Mouse (Mus musculus) ES-Bruce4 (cell line): ENCODE results near the gene Wnk2. TPM values are rescaled to one million over a fixed set of nuclear protein-coding genes. Genes with fewer than 3 reads are reported as not detected.

Experiments
- H3K27ac ChIP-seq: 2 replicates; pipeline ENCODE4 v1.5.1; 2012; ENCODE audit warnings: low read length, inconsistent platforms; ENCODE audit not compliant: insufficient read depth
- H3K27me3 ChIP-seq: 2 replicates; pipeline ENCODE4 v1.6.1; 2012; ENCODE audit warnings: mild to moderate bottlenecking, low read length, inconsistent platforms; ENCODE audit not compliant: control insufficient read depth, poor library complexity, insufficient read depth, severe bottlenecking
- H3K36me3 ChIP-seq: 2 replicates; pipeline ENCODE4 v1.6.1; 2012; ENCODE audit warnings: inconsistent platforms, mild to moderate bottlenecking, low read length, moderate library complexity; ENCODE audit not compliant: control insufficient read depth, poor library complexity, insufficient read depth, severe bottlenecking
- H3K4me1 ChIP-seq: one replicate; pipeline ENCODE4 v1.8.1; 2011; ENCODE audit warnings: low read length; ENCODE audit not compliant: control insufficient read depth, insufficient read depth
- H3K4me3 ChIP-seq: 2 replicates; pipeline ENCODE4 v1.5.1; 2011; ENCODE audit warnings: low read depth, mild to moderate bottlenecking, low read length
- H3K9ac ChIP-seq: 2 replicates; pipeline ENCODE4 v1.6.1; 2012; ENCODE audit warnings: low read depth, mild to moderate bottlenecking, inconsistent platforms; ENCODE audit not compliant: poor library complexity, severe bottlenecking
- H3K9me3 ChIP-seq: replicated peaks from 2 replicates; pipeline ENCODE4 v1.6.1; 2012; ENCODE audit warnings: mild to moderate bottlenecking, low read length, inconsistent platforms; ENCODE audit not compliant: control insufficient read depth, poor library complexity, insufficient read depth, severe bottlenecking
- CTCF ChIP-seq: IDR thresholded peaks from one replicate; pipeline ENCODE4 v1.8.1; 2011; ENCODE audit warnings: low read depth, low read length
- EP300 ChIP-seq: IDR thresholded peaks from 2 replicates; pipeline ENCODE4 v1.6.1; 2011; ENCODE audit warnings: low read depth, low read length; ENCODE audit not compliant: insufficient read depth
- POLR2A ChIP-seq: IDR thresholded peaks from one replicate; pipeline ENCODE4 v1.8.1; 2011; ENCODE audit warnings: low read length; ENCODE audit not compliant: insufficient read depth
- polyA plus RNA-seq: library from polyadenylated mRNA; stranded (reverse); fragments of >200 nt; gene quantifications from 2 replicates; pipeline ENCODE4 v1.2.4, GENCODE M21; 2011; ENCODE audit warnings: low read depth; ENCODE audit not compliant: missing spikeins, insufficient read depth, insufficient read length

The Wnk2 gene
- polyA plus RNA-seq, 1 experiment = 7.9 TPM

- no peaks in the 10 kb centered on the region for H3K36me3 ChIP-seq
Observed at GRCm38 (mm10) chr13:49090176-49090575, 57.6 kb downstream of the Wnk2 start.

GRCm38 (mm10) chr13:49088874-49089273, 58.9 kb downstream of the Wnk2 start:
- TF ChIP-seq POLR2A = no peak
- no peak overlapping the region for H3K4me3 ChIP-seq
- H3K36me3 ChIP-seq = no peaks in the 10 kb centered on the region
- H3K27ac ChIP-seq = no peak overlapping the region
- H3K27me3 ChIP-seq = no peaks in the 10 kb centered on the region
- H3K9me3 ChIP-seq = no peaks in the 10 kb centered on the region
- no peak overlapping the region for H3K9ac ChIP-seq
- no peaks in the 10 kb centered on the region for H3K4me1 ChIP-seq

More at GRCm38 (mm10) chr13:49090176-49090575, 57.6 kb downstream of the Wnk2 start:
- H3K9me3 ChIP-seq = no peaks in the 10 kb centered on the region
- H3K9ac ChIP-seq = no peak overlapping the region
- no peaks in the 10 kb centered on the region for H3K27me3 ChIP-seq
- no peak overlapping the region for H3K27ac ChIP-seq
- no peaks in the 10 kb centered on the region for H3K4me1 ChIP-seq
- no peak for TF ChIP-seq EP300
- no peak for TF ChIP-seq POLR2A
- TF ChIP-seq CTCF = no peak
- H3K4me3 ChIP-seq = no peak overlapping the region

GRCm38 (mm10) chr13:49087420-49087819, 60.4 kb downstream of the Wnk2 start:
- Histone ChIP-seq H3K4me3 (no peak overlapping the region), H3K36me3 (no peaks in the 10 kb centered on the region), H3K4me1 (no peaks in the 10 kb centered on the region), H3K27me3 (no peaks in the 10 kb centered on the region), H3K9ac (no peak overlapping the region), H3K9me3 (no peaks in the 10 kb centered on the region), H3K27ac (no peak overlapping the region)
- TF ChIP-seq EP300 (no peak), CTCF (no peak), POLR2A (no peak)

DNA sequence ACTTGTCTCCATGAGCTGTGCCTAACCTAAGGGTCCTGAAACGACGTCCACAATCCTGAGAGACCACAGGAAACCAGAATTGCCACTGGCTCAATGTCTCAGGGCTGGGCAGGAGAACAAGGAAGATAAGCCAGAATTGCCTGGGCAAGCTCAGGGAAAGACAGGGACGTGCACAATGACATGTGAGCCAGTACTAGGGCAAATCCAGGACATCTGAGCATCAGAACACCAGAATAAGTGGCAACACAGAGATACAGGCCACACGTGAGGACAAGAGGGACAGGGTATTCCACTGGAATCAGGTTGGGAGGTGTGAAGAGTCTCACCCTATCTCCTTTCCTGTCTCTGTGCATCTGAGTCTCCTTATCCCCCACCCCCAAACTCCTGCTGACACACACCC, 61.4 kb downstream of the Wnk2 start:
- no peaks in the 10 kb centered on the region for H3K4me1 ChIP-seq
- no peak overlapping the region for H3K4me3 ChIP-seq
- H3K36me3 ChIP-seq = no peaks in the 10 kb centered on the region
- H3K27me3 ChIP-seq = no peaks in the 10 kb centered on the region
- TF ChIP-seq POLR2A (no peak), EP300 (no peak), CTCF (no peak)
- H3K9ac ChIP-seq = no peak overlapping the region
- no peak overlapping the region for H3K27ac ChIP-seq
- no peaks in the 10 kb centered on the region for H3K9me3 ChIP-seq

- Histone ChIP-seq H3K9me3 (no peaks in the 10 kb centered on the region), H3K36me3 (no peaks in the 10 kb centered on the region), H3K27ac (no peak overlapping the region), H3K4me3 (no peak overlapping the region), H3K27me3 (no peaks in the 10 kb centered on the region), H3K4me1 (no peaks in the 10 kb centered on the region), H3K9ac (no peak overlapping the region)
- TF ChIP-seq EP300 = no peak
- no peak for TF ChIP-seq POLR2A
- no peak for TF ChIP-seq CTCF
Observed at GRCm38 (mm10) chr13:49085211-49085610, 62.6 kb downstream of the Wnk2 start.

GRCm38 (mm10) chr13:49084781-49085180, 63.0 kb downstream of the Wnk2 start:
- H3K9ac ChIP-seq = no peak overlapping the region
- H3K4me1 ChIP-seq = no peaks in the 10 kb centered on the region
- H3K27ac ChIP-seq = no peak overlapping the region
- no peak overlapping the region for H3K4me3 ChIP-seq
- H3K9me3 ChIP-seq = no peaks in the 10 kb centered on the region
- H3K36me3 ChIP-seq = no peaks in the 10 kb centered on the region
- TF ChIP-seq POLR2A (no peak), CTCF (no peak), EP300 (no peak)
- no peaks in the 10 kb centered on the region for H3K27me3 ChIP-seq

DNA sequence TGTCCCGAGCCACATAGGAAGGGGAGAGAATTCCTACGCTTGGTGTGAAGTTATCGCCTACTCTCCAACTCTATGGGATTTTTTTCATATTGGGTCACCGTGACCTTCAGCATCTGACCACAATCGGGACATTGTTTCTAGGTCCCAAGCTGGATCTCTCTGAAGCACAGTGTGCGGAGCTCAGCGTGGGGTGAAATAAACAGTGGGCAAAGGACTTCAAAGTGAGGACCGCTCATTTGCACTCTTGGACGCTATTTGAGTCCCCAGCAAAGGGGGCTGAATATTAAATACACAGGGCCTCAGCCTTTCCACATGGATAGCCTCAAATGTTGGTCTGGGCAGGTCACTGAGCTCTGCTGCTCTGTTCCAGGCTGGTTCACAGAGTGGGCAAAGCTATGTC, 63.9 kb downstream of the Wnk2 start:
- Histone ChIP-seq H3K27ac (no peak overlapping the region), H3K4me3 (no peak overlapping the region), H3K9me3 (no peaks in the 10 kb centered on the region), H3K9ac (no peak overlapping the region), H3K4me1 (no peaks in the 10 kb centered on the region), H3K27me3 (no peaks in the 10 kb centered on the region), H3K36me3 (no peaks in the 10 kb centered on the region)
- TF ChIP-seq CTCF = no peak
- no peak for TF ChIP-seq POLR2A
- no peak for TF ChIP-seq EP300
